Mouse (Mus musculus) right cerebral cortex, postnatal 25 days (tissue): Measurements from ENCODE around the gene Timm17a.

Source experiments
- DNase-seq: peaks from one replicate; pipeline ENCODE4 v3.0.0; 2022

Gene Timm17a

GRCm38 (mm10) chr1:135313284-135314031 is at the start of gene Timm17a:
Gene Timm17a, minus strand, starts transcription at chr1:135313778.
- peak; percentile 93 for DNase-seq

DNA sequence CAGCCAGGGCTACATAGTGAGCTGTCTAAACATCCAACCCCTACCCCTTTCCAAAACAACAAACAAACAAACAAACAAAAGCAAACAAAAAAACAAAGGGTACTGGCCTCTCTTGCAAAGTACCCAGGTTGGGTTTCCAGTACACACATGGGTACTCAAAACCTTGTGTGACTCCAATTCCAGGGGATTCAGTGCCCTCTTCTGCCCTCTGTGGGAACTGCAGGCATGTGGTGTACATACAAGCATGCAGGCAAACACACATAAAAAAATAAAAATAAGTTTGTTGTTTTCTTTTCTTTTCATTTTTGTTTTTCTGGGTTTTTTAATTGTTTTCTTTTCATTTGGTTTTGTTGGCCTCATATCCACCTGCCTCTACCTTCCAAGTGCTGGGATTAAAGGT is 48.5 kb upstream of the Timm17a start:
- no peak for DNase-seq

DNA sequence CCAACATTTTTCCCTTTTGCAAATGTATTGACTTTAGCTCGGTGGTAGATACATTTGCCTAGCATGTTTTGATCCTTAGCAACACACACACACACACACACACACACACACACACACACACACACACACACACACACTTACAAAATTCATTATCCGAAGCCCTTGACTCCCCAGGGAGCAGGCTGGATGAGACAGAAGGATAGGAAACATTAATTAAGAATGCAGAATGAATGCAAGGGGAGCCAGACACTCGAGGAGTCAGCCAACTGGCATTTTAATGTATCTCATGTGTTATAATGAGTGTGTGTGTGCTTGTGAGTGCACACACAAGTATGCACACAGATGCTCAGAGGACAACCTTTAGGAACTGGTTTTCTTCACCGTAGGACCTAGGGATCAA is 47.9 kb upstream of the Timm17a start:
- DNase-seq = no peak

DNA sequence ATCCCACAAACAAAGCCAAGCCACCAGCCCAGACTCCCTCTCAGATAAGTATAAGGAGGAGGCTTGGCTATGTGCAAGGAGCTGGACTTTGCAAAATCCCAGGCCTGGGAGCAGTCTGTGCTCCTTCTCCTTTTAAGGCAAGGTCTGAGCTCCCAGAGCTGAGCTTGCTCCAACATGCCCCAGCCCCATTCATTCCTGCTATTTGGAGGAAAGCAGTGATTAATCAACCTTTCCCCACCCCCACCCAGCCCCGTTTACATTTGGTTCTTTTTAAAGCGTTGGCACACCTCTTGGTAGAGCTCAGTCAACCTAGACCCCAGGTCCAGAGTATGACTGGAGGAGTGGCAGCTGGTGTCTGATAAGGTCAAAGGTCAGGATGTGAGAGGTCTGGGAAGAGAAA is 45.5 kb upstream of the Timm17a start:
- no peak for DNase-seq

DNA sequence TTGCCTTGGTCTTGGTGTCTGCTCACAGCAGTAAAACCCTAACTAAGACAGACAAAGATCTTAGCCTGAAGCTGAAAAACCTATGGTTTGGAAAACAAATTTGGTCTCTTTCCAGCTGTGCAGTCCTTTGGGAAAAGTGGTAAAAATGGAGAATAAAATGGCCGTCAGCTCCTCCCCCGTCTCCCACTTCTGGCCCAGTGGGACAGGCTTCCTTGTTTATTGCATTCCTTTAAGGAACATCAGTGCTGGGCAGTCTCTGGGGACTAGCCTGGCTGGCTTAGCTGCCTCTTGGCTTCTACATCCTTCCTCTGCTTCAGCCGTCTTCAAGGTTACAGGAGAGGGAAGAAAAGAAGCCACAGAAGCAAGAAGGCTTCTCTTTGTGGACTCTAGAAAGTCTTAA is 38.4 kb upstream of the Timm17a start:
- no peak for DNase-seq

- DNase-seq = no peak
These were observed 34.1 kb upstream of the Timm17a start for GRCm38 (mm10) chr1:135347498-135348169.

GRCm38 (mm10) chr1:135346891-135347290 is 33.3 kb upstream of the Timm17a start:
- no peak for DNase-seq

GRCm38 (mm10) chr1:135344026-135344425 is 30.4 kb upstream of the Timm17a start:
- DNase-seq = no peak

- no peak for DNase-seq
These were observed 28.4 kb upstream of the Timm17a start for GRCm38 (mm10) chr1:135341947-135342346.

GRCm38 (mm10) chr1:135330578-135330977 is 17.0 kb upstream of the Timm17a start:
- DNase-seq = no peak

- DNase-seq = peak; percentile 13
These were observed 14.8 kb upstream of the Timm17a start for GRCm38 (mm10) chr1:135328368-135328767.

GRCm38 (mm10) chr1:135325934-135326333 is 12.4 kb upstream of the Timm17a start:
- DNase-seq = no peak

GRCm38 (mm10) chr1:135324571-135324970 is 11.0 kb upstream of the Timm17a start, which contains the start of gene Lmod1:
Gene Lmod1, plus strand, starts transcription at chr1:135324807.
- no peak for DNase-seq

DNA sequence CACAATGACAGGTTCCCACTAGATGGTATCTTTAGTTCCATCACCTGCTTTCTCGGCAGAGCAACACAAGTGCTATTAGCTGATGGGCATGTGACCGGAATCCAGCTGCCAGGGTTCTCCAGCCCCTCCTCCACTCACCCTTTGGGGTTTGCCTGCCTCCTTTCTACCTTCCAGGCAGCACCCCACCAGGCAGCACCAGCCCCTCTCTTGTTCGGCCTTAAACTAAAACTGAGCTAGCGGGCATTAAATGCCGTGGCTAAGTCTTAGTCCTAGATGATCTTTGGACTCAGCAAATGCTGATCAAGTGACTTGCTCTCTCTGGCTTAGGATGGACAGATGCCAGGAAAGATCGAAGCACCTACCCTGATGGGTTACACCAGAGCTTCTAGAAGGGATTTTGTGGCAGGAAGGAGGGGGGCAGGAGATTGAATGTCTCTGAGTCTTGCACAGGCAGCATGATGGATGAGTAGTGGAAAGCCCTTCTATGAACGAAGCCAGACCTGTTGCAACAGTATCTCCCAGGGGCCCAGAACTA is 9.9 kb upstream of the Timm17a start:
- DNase-seq = no peak

DNA sequence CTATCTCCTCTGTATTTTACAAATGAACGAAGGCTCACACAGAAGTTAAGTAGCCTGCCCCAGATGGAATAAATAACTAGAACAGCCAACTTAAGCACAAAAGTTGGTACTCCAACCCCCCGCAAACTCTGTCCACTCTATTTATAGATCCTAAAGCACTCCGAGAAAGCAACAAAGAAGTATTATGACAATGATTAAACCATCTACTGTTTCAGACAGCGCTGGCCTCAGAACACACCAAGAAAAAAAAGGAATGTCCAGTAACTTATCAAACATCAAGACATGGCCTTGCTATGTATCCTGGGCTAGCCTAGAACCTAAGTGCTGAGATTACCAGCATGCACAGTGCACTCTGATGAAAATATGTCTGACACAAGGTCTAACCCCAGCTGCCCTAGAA is 1.4 kb downstream of the Timm17a start:
- no peak for DNase-seq

DNA sequence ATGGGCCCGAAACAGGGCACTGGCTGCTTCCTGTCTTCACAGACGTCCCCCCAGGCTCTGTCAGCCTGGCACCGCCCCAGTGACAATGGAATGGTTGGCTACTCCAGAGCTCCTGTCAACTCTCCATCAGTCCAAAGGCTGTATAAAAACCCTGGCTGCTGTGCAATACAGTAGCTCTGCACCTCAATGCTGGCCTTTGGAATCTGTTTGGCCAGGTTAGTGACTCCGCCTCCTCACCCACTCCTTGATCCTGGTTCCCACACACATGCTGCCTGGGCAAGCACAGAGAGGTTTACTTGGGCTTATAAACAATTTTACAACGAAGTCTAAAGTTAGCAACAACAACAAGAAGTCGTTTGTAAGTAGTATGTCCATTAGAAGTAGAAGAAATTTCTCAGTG is 2.2 kb downstream of the Timm17a start:
- DNase-seq = no peak

- no peak for DNase-seq
These were observed 22.7 kb downstream of the Timm17a start for GRCm38 (mm10) chr1:135290908-135291307.

- no peak for DNase-seq
These were observed 27.3 kb downstream of the Timm17a start for GRCm38 (mm10) chr1:135286311-135286710.

DNA sequence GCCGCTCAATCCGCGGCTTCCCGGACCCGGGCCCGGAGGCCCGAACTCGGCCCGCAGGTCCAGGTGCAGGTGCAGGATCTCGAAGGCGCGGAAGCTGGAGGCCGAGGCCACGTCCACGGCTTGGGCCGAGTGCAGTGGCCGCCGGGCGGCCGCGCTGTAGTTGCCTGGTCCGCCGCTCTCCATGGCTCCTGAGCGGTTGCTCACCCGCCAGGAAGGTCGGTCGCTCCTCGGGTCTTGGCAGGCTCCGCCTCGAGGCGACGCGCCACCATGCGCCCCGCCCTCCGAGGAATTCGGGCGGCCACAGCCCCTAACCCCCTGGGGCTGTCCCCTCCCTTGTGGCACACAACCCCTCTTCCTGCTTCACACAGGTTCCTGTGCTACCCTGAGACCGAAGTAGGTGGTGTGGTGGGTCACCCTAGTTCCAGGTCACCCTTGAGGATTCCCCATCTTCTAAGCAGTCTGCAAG is 29.7 kb downstream of the Timm17a start, which contains the start of gene Rnpep:
Rnpep (minus strand) TSS at position 259 of the 466 bp plus-strand sequence.
- DNase-seq = peak; percentile 80

- DNase-seq = peak; percentile 75
These were observed 30.2 kb downstream of the Timm17a start for GRCm38 (mm10) chr1:135283287-135283825.

- DNase-seq = no peak
These were observed 30.9 kb downstream of the Timm17a start for GRCm38 (mm10) chr1:135282536-135283286.

DNA sequence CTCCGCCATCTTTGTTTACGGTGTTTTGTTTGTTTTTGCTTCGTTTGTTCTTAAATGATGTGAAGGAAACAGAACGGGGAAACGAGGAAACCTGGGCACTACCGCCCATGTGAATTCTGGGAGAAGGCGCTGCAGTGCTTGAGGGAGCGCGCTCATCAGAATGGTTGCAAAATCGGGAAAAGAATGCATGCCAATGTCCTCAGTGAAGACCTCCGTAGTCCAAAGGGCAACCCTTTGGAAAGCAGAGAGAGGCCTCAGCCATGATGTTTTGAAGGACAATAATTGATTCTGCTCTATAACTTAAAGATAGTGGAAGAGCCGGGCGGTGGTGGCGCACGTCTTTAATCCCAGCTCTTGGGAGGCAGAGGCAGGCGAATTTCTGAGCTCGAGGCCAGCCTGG is 31.7 kb downstream of the Timm17a start:
- DNase-seq = no peak

GRCm38 (mm10) chr1:135280646-135281045 is 32.9 kb downstream of the Timm17a start:
- DNase-seq = peak; percentile 48
